Comparison of ENCODE assay signal across 17 mouse cellular contexts in the genomic region with DNA sequence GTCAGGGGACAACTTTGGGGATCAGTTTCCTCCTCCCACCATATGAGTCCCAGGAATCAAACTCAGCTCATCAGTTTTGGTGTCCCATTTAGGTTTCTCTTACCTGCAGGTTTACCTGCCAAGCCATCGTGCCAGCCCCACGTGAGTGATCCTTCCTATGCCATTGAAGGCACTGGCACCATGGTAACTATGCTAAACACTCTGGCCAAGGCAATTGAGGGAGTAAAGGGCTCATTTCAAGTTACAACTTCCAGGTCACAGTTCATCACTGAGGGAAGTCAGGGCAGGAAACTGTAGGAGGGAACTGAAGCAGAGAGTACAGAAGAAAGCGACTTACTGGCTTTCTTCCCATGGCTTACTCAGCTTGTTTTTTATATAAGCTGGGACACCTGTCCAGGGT.
"Had no signal": no experiment of that assay in that cellular context is flagged by ENCODE, and none has a peak within 500 bp of the region (broad histone marks: within the 10 kb centered on the region; RNA-seq: fewer than 3 reads in every experiment).

No protein-coding gene starts in this region.

- H3K4me2 ChIP-seq: neural tube, embryonic 12.5 days; neural tube, embryonic 13.5 days; neural tube, embryonic 15.5 days; stomach, embryonic 15.5 days had no signal

- H3K9me3 ChIP-seq: neural tube, embryonic 12.5 days; neural tube, embryonic 13.5 days; neural tube, embryonic 15.5 days; stomach, embryonic 15.5 days had no signal

- DNase-seq: retina, postnatal 1 day; right cerebral cortex, adult 18-20 months; right cerebral cortex, postnatal 14 days; right cerebral cortex, postnatal 25 days; right cerebral cortex, postnatal 4 days; spleen, adult 18-20 months; thymus, adult 18-20 months; thymus, adult 2 months; thymus, postnatal 14 days; thymus, postnatal 25 days; thymus, postnatal 36 days; thymus, postnatal 4 days had no signal

- H3K27ac ChIP-seq: neural tube, embryonic 12.5 days; neural tube, embryonic 13.5 days; neural tube, embryonic 15.5 days; stomach, embryonic 15.5 days; stomach, postnatal 0 days had no signal

- H3K36me3 ChIP-seq: neural tube, embryonic 12.5 days; neural tube, embryonic 13.5 days; neural tube, embryonic 15.5 days; stomach, embryonic 15.5 days had no signal

- H3K9ac ChIP-seq: neural tube, embryonic 12.5 days; neural tube, embryonic 13.5 days; neural tube, embryonic 15.5 days; stomach, embryonic 15.5 days had no signal

- H3K27me3 ChIP-seq: neural tube, embryonic 12.5 days; neural tube, embryonic 13.5 days; neural tube, embryonic 15.5 days; stomach, embryonic 15.5 days had no signal

- H3K4me3 ChIP-seq: neural tube, embryonic 12.5 days; neural tube, embryonic 13.5 days; neural tube, embryonic 15.5 days; stomach, embryonic 15.5 days had no signal
